Mouse (Mus musculus) c-Kit-positive CD71-negative TER-119-negative erythroid progenitor cells, embryonic 14.5 days (primary cell): ENCODE measurements at regions not wholly inside any gene's neighbourhood (a gene's known extent, or its start where the extent isn't known, plus 50 kb on each side); places are given as distances from the start of the nearest gene placed in this dataset.

Experiments used
- DNase-seq: peaks from one replicate; pipeline ENCODE4 v3.0.0-alpha.2; 2013; ENCODE audit warnings: low read depth

DNA sequence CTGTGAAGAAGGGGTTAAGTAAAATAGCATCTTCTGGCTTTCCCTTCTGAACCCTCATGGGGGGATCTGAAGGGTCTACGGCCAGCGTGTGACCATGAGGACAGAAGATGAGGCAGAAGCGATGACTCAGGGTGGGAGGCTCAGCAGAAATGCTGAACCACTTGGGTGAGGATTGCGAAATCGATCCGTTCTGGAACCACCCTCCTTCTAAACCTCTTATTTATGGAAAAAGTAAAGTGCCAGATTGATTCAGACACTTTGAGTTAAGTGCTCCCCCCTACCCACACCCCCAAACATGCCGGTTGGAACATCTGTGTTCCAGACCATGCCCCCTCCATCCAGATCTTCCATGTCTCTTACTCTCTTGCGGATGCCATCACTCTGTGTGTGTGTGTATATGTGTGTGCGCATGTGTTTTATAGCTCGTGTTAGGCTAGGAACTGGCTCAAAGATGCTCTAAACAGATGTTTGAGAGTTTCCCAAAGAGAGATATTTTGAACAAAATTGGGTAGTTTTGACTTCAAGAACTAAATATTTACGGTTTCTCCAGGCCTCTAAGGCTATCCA, 190.2 kb upstream of the Prickle1 start:
- no peak for DNase-seq

DNA sequence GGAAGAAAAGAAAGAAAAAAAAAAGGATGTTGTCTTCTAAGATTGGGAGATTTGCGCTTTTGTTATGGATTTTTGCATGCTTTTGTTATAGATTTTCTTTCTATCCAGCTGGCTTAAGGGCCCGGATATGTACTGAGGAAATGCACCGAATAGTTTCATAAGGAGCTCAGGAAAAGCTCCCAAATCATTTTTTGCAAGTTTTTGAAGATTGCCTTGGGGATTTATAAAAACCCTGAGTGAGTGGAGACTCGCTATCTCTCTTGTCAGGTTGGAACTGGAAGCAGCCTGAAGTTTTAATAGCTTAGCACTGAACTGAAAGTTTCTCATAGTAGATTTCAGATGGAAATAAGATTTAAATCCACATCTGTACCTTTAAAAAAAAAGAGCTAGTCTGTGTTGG, 188.0 kb upstream of the Prickle1 start:
- no peak for DNase-seq

DNA sequence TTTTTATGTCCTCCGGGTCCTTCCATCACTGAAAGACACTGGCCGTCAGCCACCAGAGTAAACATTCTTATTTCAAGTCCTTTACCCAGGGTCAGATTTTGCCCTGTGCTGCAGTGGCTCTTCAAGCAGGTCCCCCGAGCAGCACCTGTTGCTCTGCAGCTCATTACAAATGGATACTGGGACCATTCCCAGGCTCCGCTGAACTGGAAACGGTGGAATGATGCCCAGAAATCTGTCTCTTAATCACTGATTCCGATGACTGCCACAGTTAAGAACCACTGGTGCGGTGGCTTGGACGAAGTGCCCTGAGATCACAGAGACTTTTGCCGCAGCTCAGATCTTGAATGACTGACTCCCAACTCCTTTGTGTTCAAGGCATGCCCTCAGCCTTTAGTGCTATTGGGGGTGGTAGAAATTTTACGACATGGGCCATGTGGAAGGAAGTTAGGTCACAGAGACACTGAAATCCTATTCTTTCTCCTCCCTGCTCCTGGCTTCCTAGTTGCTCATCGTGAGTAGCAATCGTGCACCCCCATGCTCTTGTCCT, 179.6 kb upstream of the Prickle1 start:
- DNase-seq, result no peak

DNA sequence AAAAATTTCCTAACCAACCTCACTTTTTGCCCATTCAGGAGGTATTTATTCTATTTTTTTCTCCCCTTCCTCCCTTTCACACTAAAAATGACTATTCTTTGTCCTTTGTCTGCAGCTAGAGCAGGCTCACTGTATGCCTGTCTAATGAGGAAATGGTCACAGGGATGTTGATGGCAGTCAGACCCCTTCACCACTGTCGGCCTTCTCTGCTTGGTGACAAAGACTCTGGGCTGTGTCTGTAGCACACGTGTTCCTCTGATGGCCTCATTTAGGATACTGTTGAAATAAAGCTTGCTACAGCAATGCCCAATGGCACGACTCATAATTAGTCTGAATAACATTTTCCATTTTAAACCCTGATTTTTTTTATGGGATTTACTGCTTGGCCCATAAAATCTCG, 178.6 kb upstream of the Prickle1 start:
- no peak for DNase-seq

DNA sequence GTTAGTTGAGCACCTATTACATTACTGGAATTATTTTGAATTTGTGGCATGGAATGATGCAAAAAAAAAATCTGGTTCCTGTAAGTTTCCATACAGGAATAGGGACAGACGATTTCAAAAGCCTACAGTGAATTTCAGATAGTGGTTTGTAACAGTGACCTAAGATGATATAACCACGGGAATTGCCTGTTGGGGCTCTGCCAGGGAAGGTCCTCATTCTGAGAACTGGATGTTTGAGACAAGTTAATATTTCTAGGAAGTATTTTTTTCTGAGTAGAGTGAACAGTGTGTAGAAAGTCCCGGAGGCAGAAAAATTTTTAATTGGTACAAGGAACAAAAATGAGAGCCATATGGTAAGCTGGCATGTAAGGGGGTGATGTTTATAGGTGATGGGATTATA, 171.3 kb upstream of the Prickle1 start:
- no peak for DNase-seq

DNA sequence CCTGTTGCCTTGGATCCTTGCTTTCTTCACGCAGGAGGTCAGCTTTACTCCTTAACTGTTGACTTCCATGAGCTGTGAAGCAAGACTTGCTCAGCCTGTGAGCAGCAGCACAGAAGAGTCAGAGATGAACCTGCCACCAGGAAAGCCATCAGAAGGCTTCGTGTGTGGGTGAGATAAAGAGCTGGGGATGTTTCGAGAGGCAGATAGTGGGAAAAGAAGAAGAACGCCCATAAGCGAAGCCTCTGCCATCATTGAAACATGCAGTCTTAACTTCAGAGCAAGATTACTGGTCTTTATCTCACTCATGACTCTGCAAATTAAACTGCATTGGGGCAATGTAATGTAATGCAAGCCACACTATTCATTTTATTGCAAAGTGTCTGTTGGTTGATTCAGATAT, 167.4 kb upstream of the Prickle1 start:
- no peak for DNase-seq

DNA sequence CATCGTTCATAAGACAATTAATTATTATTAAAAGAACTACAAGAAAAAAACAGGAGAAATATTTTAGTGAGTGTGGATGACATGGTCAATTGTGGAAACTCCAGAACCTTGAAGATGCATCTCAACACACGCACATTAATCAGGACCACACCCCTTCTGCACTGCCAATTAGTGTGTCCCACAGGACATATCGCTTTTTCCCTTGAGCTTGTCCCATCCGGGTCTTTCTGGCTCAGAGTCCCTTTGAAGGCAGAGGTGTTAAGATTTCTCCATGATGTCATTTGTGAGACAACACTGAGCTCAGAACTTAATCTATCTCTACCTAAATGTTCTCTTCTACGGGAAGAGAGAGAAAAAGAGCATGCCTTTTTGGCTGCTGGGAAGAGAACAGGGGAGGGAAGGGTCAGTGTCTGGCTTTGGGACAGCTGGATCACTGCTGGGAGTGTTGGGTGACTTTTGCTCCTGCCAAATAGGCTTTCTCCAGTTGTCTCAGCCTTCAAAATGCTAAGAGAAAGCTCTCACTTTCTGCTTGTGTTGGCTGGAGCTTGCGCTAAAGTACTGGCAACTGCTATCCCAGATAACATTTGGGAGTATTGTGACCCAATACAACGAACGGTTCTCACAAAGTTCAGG, 162.6 kb upstream of the Prickle1 start:
- DNase-seq, result no peak

DNA sequence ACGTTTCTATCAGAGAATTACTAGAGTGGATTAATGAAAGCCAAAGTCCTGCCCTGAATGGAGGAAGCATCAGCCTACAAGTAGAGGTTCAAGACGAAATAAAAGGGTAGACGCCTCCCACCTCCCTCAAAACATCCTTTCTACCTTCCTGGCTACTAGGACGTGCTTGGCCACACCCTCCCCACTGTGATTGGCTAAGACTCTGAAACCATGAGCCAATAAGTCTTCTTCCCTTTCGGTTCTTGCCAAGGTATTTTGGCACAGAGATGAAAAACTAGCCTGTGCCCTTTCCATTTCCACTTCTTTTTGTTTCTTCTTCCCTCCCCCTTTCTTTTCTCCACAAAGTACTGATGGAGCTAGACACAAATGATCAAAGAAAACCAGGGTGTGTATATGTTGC, 160.3 kb upstream of the Prickle1 start:
- no peak for DNase-seq

DNA sequence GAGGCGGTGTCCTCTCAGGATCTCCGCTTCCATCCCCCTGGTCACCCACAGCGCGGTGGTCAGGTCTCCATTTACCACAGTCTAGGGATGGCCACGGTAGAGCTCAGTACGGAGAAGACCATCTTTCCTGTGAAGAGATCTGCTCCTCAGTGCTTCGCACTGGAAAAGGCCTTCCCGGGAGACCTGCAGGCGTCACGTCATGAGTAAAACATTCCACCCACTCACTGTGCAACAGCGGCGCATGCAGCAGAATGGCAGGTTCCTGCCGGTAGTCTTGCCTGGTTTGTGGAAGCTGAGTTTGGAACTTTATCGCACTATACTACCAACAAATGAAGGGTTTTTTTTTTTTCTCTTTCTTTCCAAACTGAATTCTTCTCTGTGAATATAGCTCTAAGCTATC, 156.1 kb upstream of the Prickle1 start:
- no peak for DNase-seq

DNA sequence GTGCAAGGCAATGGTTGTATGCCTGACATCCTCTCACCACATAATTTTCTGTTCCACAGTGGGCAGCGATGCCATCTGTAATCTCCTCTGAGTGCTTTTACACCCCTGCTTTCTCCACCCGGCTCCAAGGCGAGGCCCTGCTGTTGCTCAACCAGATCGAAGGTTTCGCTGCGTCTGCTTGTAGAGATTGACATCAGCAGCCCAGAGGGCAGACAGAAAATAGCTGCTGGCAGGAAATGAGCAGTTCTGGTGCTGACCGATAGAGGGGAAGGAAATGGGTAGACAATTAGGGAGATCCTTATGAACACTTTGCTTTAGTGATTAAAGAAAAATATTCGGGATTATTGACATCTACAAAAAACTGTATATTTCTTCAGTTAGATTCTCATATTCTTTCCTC, 155.3 kb upstream of the Prickle1 start:
- peak; percentile 50 for DNase-seq

DNA sequence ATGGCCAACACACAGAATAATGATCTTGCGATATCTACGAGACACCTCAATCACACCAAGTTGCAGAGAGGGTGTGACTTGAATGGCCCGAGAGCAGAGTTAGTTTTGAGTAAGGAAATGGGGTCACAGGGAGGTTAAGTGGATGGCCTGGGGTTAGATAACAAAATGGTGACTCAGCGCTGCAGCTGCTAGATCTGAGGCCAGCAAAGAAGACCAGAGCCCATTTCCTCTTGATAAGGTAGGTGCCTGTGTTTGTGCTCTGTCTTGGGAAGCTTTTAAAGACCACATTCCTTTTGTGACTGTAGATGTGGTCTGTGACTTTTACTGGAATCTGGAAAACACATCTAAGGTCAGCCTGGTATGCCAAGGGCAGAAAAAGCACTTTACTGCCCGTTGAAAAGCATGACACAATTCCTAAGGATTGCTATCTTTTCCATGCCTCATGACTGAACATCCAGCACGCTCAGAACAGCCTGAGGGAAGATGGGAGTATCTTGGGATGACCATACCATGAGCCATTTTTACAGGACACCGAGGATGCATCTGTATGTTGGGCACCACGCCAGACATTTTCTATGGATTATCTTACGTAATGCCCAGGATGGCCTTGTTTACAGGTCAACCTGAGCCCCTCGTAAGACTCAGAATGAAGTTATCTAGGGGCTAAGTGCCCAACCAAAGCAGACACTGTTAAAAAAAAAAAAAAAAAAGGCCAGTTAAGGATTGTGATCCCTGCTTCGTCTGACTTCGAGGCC, 148.7 kb upstream of the Prickle1 start:
- DNase-seq, result no peak

DNA sequence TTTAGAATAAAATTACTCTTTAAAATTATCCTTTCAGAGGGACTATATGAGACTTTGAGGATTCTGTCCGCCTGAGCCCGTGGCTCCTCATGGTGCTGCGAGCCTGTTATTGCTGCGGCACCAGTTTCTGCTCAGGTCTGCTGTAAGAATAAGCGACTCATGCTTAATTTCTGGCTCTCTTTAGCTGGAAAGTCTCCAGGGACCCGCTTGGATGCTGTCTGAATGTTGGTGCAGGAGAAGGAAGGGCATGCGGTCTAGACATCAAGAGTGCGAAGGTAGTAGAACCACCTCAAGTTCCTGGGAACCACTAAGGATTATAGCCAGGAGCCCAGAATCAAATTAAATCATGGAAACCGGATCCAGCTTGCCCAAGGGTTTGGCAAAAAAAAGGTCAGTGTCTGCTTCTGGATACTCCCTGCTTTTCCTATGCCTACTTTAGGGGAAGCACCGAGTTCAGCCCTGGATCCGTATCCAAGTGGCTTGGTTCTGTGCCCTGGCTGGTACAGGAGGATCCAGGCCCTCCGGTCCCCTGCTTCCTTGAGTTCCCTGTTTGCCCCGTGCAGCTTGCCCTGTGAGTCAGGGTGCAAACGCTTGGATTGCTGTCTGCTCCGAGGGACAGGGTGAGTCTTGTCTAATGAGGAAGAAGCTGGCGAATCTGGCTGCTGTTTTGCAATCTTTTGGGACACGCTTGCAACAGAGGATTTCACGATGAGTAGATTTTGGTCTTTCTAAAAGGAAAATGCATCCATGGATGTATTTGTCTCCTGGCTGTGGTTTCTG, 138.2 kb upstream of the Prickle1 start:
- DNase-seq, result no peak

DNA sequence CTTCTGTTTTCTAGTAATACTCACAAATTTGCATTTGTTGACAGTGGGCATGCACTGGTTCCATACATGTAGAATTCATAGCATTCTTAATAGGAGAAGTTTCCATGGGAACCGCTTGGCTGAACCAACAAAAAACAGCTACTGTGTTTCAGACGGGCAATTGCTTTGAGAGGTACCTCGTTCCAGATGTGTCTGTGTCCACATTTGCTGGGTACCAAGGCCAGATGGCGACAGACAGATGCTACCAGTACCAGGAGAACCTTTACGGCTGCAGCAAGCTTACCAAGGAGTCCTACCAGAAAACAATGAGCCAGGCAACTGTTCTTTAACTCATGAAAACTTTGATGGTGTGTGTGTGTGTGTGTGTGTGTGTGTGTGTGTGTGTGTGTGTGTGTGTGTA, 137.1 kb upstream of the Prickle1 start:
- no peak for DNase-seq

DNA sequence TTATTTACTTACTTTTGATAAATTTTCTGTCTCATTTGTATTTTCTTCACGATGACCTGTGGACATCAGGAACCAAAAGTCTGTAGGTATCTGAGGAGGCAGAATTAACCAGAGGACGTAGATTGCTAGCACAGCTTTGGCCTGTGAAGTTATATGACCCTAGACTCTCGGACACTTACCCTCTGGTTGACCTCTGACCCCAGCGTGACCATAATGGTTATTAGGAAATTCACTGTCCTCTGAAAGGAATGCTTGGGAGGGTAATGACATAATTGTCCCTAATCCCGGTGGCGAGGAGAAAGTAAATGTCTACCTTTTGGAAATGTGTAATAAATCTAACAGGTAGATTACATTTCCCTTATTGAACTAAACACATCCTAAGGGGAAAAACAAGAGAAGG, 135.5 kb upstream of the Prickle1 start:
- DNase-seq, result no peak

DNA sequence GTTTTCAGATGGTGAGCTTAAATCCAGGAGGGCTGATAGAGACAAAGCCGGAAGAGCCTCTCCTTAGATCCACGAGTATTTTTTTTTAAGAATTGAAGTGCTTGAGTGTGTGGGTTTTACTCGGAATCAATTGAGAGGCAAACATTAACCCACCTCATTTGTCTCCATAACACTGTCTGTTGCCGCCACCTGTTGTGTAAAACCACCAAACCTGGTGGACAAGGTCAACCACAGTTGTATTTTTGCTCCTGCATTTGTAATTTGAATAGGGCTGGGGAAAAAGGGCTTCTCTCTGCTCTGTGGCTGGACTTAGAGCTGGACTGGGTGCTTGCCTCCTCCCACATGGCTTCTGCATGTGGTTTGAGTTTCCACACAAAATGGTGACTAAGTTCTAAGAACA, 119.8 kb upstream of the Prickle1 start:
- DNase-seq, result no peak

DNA sequence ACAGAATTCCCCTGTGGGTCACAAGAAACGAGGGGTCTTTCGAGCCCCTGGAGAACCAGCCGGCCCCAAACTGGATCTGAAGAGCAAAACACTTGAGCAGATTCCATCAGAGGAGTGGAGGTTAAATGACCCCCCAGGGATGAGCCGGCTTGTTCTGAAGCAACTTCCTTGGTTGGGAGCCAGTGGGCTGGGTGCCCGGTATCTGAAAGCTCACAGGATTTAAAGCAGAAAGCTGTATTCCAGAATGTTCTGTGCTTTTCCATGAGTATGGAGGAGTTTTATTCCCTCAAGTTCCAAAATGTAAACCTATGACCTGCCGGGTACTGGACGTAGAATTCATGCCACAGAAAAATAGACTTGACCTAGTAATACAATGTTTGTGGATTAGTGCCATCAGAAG, 117.7 kb upstream of the Prickle1 start:
- DNase-seq, result no peak

DNA sequence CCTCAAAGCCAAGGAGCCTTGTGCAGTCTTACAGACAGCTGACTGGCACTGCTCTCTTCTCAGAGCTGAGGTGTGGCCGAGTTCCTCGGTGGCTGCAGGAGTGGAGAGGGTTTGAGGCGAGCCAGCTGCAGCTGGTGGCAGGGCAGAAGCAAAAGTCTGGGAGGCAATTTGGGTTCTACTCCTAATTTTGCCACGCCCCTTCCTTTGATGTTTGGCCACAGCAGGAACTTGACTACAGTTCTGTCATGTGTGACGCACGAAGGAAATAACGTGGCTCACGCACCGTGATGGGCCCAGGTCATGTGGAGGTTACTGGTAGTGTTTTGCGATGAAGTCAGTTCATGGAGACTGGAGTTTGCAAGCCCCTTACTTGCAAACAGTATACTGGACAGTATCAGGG, 116.9 kb upstream of the Prickle1 start:
- DNase-seq, result no peak

DNA sequence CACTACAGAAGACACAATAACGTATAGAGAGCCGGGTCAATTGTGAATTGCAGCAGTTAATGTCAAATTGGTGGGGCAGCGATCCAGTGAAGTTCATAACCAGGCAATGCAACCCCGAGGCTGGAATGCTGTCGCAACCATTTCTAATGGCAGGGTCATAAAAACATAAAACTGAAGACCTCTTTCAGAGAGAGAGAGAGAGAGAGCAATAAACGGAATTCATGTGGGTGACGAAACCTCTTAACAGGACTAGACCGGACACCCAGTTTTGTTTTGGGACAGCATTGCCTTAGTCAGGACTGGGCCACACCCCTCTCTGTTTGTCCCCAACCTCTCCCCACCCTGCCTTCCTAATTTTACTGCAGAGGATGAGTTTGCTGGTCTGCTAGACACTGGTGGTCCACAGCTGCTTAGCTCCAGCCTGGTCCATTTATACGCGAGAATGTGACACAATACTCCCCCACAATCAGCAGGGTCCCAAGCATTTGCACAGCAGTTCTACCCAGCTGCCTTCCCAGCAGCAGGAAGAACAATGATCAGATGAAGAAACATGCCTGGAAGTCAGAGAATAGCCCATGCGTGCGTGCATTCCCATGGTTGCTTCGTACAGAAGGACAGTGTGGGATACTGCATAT, 115.6 kb upstream of the Prickle1 start:
- no peak for DNase-seq

DNA sequence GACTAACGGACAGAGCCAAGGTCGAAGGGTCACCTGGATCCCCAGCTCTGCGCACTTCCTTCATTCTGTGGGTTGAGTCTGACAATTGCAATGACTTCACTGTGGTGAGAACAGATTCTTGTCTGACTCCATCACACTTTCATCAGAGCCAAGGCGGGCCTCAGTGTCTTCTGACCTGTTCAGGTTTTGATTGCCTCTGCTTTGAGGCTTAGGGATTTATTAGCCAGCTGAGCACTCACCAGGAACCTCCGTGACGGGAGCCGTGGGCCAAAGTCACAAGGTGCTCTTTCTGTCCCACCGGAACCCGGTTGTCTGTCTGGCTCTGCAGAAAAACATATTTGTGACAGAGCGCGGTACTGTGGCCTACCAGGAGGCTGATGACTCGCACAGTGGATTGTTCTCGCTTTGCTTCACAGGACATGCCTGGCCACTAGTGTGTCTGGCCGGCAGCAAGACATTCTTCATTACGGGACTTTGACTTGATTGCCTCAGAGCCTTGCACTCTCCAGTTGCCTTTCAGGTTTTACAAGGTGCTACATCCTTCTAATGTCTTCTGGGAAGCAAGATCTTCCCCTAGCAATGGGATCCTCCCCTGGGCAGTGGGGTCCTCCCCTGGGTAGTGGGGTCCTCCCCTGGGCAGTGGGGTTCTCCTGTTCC, 114.9 kb upstream of the Prickle1 start:
- DNase-seq, result no peak

DNA sequence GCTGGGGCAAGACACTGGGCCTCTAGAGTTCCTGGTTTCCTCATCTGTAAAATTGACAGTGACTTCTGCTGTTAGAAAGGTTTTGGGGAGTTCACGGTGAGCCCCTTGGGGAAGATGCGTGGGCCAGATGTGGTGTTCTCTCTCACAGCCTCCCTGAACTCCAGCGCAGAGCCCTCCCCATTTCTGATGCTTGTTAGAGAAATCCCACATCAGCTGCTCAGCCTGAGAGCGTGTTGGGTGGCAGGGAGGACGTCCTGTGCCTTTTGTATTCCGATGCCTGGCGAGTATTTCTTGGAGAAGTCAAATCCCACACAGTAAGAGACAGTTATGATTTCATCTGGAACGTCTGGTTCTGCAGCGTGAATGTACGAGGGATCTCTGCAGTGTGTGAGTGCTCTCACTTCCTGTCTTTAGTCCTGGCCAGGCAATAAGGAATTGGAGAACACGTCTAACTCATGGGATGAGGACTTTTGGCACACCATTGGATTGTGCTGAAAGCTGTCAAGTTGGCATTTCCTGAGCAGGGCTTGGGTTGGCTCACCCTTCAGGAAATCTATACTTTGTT, 110.8 kb upstream of the Prickle1 start:
- no peak for DNase-seq

DNA sequence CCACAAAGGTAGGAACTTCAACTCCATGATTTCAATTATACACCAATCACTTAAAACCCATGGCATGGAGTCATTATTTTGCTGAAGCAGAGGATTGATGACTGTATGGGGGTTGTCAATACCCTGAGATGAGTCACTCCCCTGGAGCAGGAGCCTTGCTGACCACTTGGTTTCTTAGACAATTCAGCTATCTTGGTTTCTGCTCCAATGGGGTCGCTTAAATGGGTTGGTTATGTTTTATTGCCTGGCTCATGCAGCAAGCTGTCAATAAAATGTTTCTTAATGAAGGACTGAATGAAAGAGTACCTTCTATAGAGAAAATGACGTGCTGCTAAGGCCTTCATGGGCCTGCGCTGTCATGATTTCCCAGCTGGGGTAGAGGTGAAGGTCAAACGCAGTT, 110.0 kb upstream of the Prickle1 start:
- DNase-seq, result no peak
